Mouse (Mus musculus) ES-Bruce4 (cell line): ENCODE measurements at regions not wholly inside any gene's neighbourhood (a gene's known extent, or its start where the extent isn't known, plus 50 kb on each side); places are given as distances from the start of the nearest gene placed in this dataset.

Source experiments
- H3K27ac ChIP-seq: 2 replicates; pipeline ENCODE4 v1.5.1; 2012; ENCODE audit warnings: low read length, inconsistent platforms; ENCODE audit not compliant: insufficient read depth
- H3K27me3 ChIP-seq: 2 replicates; pipeline ENCODE4 v1.6.1; 2012; ENCODE audit warnings: mild to moderate bottlenecking, low read length, inconsistent platforms; ENCODE audit not compliant: control insufficient read depth, poor library complexity, insufficient read depth, severe bottlenecking
- H3K36me3 ChIP-seq: 2 replicates; pipeline ENCODE4 v1.6.1; 2012; ENCODE audit warnings: inconsistent platforms, mild to moderate bottlenecking, low read length, moderate library complexity; ENCODE audit not compliant: control insufficient read depth, poor library complexity, insufficient read depth, severe bottlenecking
- H3K4me1 ChIP-seq: one replicate; pipeline ENCODE4 v1.8.1; 2011; ENCODE audit warnings: low read length; ENCODE audit not compliant: control insufficient read depth, insufficient read depth
- H3K4me3 ChIP-seq: 2 replicates; pipeline ENCODE4 v1.5.1; 2011; ENCODE audit warnings: low read depth, mild to moderate bottlenecking, low read length
- H3K9ac ChIP-seq: 2 replicates; pipeline ENCODE4 v1.6.1; 2012; ENCODE audit warnings: low read depth, mild to moderate bottlenecking, inconsistent platforms; ENCODE audit not compliant: poor library complexity, severe bottlenecking
- H3K9me3 ChIP-seq: replicated peaks from 2 replicates; pipeline ENCODE4 v1.6.1; 2012; ENCODE audit warnings: mild to moderate bottlenecking, low read length, inconsistent platforms; ENCODE audit not compliant: control insufficient read depth, poor library complexity, insufficient read depth, severe bottlenecking
- CTCF ChIP-seq: IDR thresholded peaks from one replicate; pipeline ENCODE4 v1.8.1; 2011; ENCODE audit warnings: low read depth, low read length
- EP300 ChIP-seq: IDR thresholded peaks from 2 replicates; pipeline ENCODE4 v1.6.1; 2011; ENCODE audit warnings: low read depth, low read length; ENCODE audit not compliant: insufficient read depth
- POLR2A ChIP-seq: IDR thresholded peaks from one replicate; pipeline ENCODE4 v1.8.1; 2011; ENCODE audit warnings: low read length; ENCODE audit not compliant: insufficient read depth

DNA sequence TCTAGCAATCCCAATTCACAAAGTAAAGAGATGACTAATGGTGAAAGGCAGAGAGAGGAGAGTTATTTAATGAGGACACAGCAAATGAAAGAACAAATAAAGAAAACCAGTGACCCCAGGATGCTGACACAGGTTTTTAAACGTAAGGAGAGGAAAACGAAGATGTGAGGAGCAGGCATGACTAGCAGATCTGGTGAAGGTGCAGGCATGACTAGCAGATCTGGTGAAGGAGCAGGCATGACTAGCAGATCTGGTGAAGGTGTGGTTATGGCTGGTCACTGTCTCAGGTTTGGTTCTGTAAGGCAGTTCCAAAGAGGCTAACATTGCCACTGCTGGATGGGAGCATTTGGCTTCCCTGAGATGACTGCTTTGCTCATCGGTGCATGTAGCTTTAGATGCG is 57.0 kb downstream of the Mbl2 start:
- no peak overlapping the region for H3K27ac ChIP-seq
- H3K4me1 ChIP-seq, result no peaks in the 10 kb centered on the region
- H3K4me3 ChIP-seq, result no peak overlapping the region
- H3K9me3 ChIP-seq, result no peaks in the 10 kb centered on the region
- TF ChIP-seq CTCF (no peak), POLR2A (no peak), EP300 (no peak)
- no peaks in the 10 kb centered on the region for H3K27me3 ChIP-seq
- H3K9ac ChIP-seq, result no peak overlapping the region
- H3K36me3 ChIP-seq, result no peaks in the 10 kb centered on the region

DNA sequence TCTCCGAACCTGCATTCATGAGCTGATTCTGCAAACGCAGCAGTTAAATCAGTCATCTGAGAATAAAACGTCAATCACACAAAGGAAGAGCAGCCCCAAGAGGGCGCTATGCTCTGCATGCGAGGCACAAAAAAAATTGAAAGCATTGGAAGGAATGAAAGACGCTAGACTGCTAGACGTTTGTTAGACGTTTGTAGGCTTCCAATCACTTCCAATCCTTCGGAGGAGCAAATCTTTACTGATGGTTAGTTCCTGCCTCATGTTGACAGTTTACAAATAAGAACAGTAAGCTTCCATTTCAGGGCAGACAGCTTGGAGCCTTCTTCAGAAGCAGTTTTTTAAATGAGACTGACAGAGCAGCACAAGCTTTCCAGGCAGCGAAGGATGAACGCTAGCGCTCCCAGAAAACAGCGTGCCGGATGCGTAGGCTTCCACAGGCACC is 62.5 kb downstream of the Mbl2 start:
- no peaks in the 10 kb centered on the region for H3K9me3 ChIP-seq
- H3K27ac ChIP-seq, result no peak overlapping the region
- no peaks in the 10 kb centered on the region for H3K36me3 ChIP-seq
- H3K27me3 ChIP-seq, result no peaks in the 10 kb centered on the region
- H3K9ac ChIP-seq, result no peak overlapping the region
- H3K4me1 ChIP-seq, result no peaks in the 10 kb centered on the region
- H3K4me3 ChIP-seq, result no peak overlapping the region
- no peak for TF ChIP-seq POLR2A
- TF ChIP-seq CTCF, result peak; percentile 37
- no peak for TF ChIP-seq EP300

DNA sequence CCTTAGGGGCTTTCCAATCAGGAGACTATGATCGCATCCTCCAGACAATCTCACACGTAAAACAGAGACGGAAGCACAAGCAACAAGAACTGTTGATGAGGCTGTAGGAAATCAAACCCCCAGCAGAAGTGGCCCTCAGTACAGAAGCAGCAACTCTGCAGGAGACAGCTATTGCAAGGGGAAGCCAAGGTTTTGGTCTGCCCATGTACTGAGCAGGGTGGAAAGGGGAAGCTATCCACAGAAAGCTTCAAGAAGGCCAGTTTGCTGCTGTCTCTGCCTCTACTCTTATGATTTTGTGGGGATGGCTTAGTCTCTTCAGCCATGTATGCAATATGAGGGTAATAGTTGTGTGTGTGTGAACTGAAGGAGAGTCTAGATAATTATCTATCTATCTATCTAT is 63.3 kb downstream of the Mbl2 start:
- H3K9ac ChIP-seq, result no peak overlapping the region
- no peak overlapping the region for H3K27ac ChIP-seq
- no peaks in the 10 kb centered on the region for H3K27me3 ChIP-seq
- H3K4me1 ChIP-seq, result no peaks in the 10 kb centered on the region
- no peak for TF ChIP-seq CTCF
- no peaks in the 10 kb centered on the region for H3K36me3 ChIP-seq
- H3K4me3 ChIP-seq, result no peak overlapping the region
- H3K9me3 ChIP-seq, result no peaks in the 10 kb centered on the region

DNA sequence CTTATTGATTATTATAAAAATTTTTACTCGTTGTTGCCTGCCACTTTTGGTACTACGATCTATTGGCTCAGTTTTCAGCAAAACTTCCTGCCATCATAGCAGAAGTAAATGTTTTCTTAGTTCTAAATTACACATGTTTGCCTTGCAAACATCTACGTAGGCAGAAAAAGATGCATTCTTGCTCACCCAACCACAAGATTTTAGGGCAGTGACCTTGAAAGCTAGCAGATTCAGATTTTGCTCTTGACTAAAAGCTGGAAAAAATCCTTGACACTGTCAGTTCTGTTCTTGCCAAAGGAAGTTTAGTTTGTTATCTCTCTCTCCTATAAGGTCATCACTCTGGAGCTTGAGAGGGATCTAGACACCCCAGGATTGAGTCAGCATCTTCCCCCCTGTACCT is 66.8 kb downstream of the Mbl2 start:
- H3K27ac ChIP-seq, result no peak overlapping the region
- TF ChIP-seq EP300 (no peak), CTCF (no peak), POLR2A (no peak)
- no peak overlapping the region for H3K9ac ChIP-seq
- no peaks in the 10 kb centered on the region for H3K4me1 ChIP-seq
- H3K36me3 ChIP-seq, result no peaks in the 10 kb centered on the region
- H3K27me3 ChIP-seq, result no peaks in the 10 kb centered on the region
- H3K9me3 ChIP-seq, result no peaks in the 10 kb centered on the region
- no peak overlapping the region for H3K4me3 ChIP-seq

DNA sequence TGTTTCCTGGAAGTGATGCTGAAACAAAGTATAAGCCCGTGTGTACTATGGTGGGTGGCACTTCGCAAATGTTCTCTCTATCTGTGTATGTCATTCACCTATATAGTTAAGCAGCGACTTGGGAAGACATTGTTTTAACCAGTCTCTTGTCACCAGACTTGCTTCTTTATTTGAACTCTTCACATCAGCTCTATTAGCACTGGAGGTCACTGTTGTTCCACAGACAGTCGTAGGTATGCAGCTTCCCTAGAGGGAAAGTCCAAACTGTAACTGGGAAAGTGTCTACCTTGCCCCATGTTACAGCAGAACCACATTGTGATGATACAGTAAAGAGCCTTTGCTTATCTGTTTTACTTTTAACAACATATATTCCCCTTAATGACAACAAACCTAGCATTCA is 69.5 kb downstream of the Mbl2 start:
- Histone ChIP-seq H3K27ac (no peak overlapping the region), H3K9me3 (no peaks in the 10 kb centered on the region), H3K27me3 (no peaks in the 10 kb centered on the region), H3K4me3 (no peak overlapping the region), H3K9ac (no peak overlapping the region), H3K4me1 (no peaks in the 10 kb centered on the region), H3K36me3 (no peaks in the 10 kb centered on the region)
- no peak for TF ChIP-seq POLR2A
- no peak for TF ChIP-seq EP300
- TF ChIP-seq CTCF, result no peak

DNA sequence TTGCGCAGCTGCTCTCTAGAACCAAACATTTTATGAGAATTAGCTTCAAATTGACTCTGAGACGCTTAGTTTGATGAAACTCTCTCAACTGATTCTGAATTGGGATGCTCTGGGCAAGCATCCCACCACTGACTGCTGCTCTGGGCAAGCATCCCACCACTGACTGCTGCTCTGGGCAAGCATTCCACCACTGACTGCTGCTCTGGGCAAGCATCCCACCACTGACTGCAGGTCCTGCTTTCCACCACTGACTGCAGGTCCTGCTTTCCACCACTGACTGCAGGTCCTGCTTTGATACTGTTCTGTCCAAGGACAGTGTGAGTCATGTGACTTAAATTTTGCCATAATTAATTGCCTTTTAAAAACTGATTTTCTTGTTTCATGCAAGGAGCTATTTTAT is 73.6 kb downstream of the Mbl2 start:
- Histone ChIP-seq H3K9me3 (no peaks in the 10 kb centered on the region), H3K36me3 (no peaks in the 10 kb centered on the region), H3K9ac (no peak overlapping the region), H3K27me3 (no peaks in the 10 kb centered on the region), H3K27ac (no peak overlapping the region), H3K4me3 (no peak overlapping the region), H3K4me1 (no peaks in the 10 kb centered on the region)
- TF ChIP-seq CTCF, result no peak
